Mouse (Mus musculus) hindbrain, postnatal 0 days (tissue): Measurements from ENCODE around the gene Dcaf8. TPM values are rescaled to one million over a fixed set of nuclear protein-coding genes. Genes with fewer than 3 reads are reported as not detected.

ENCODE experiments used
- ATAC-seq: fragments of 200-750 bp; cut with Nextera tagmentation; 2 replicates; pipeline ENCODE4 v1.8.0; 2017; ENCODE audit warnings: mild to moderate bottlenecking, moderate TSS enrichment, moderate library complexity
- DNase-seq: peaks from one replicate; pipeline ENCODE4 v3.0.0-alpha.2; 2015; ENCODE audit warnings: low spot score
- H3K27ac ChIP-seq: fragments of 300-500 bp; sonication (generic); 2 replicates; pipeline ENCODE4 v1.5.1; 2014; ENCODE audit warnings: mild to moderate bottlenecking
- H3K27me3 ChIP-seq: fragments of 300-500 bp; sonication (generic); 2 replicates; pipeline ENCODE4 v1.6.1; 2014; ENCODE audit warnings: low read length, mixed read lengths; ENCODE audit not compliant: insufficient read depth
- H3K36me3 ChIP-seq: fragments of 300-500 bp; sonication (generic); 2 replicates; pipeline ENCODE4 v1.6.1; 2014; ENCODE audit warnings: low read length, mixed read lengths; ENCODE audit not compliant: insufficient read depth
- H3K4me1 ChIP-seq: fragments of 300-500 bp; sonication (generic); 2 replicates; pipeline ENCODE4 v1.6.1; 2014; ENCODE audit warnings: antibody characterized with exemption, low read length, mixed read lengths; ENCODE audit not compliant: insufficient read depth
- H3K4me2 ChIP-seq: fragments of 300-500 bp; sonication (generic); 2 replicates; pipeline ENCODE4 v1.6.1; 2014; ENCODE audit warnings: low read depth, mild to moderate bottlenecking, low read length, moderate library complexity, mixed read lengths
- H3K4me3 ChIP-seq: fragments of 300-500 bp; sonication (generic); 2 replicates; pipeline ENCODE4 v1.5.1; 2014; ENCODE audit warnings: low read length
- H3K9ac ChIP-seq: fragments of 300-500 bp; sonication (generic); replicated peaks from 2 replicates; pipeline ENCODE4 v1.6.1; 2014; ENCODE audit warnings: mild to moderate bottlenecking, low read length, moderate library complexity, mixed read lengths
- H3K9me3 ChIP-seq: fragments of 300-500 bp; sonication (generic); 2 replicates; pipeline ENCODE4 v1.6.1; 2016; ENCODE audit warnings: low read length, mixed read lengths
- CTCF ChIP-seq: IDR thresholded peaks from 2 replicates; pipeline ENCODE4 v1.5.1; 2016; ENCODE audit warnings: antibody characterized with exemption, control low read depth, low read depth
- whole genome bisulfite sequencing: fragments of 180-500 bp; shearing (Covaris S2); extraction: QIAGEN DNeasy Blood & Tissue Kit; methylation state at CpG from one replicate; pipeline ENCODE4 v1.1.7; 2014; 5-methylcytosine and 5-hydroxymethylcytosine counted together
- polyA plus RNA-seq: library from polyadenylated mRNA; unstranded; fragments of >200 nt; fragmentation: Nextera tagmentation; extraction: Ambion mirVana; gene quantifications from 2 replicates; pipeline ENCODE4 v1.2.1, GENCODE M21; 2015
- total RNA-seq: library from RNA; depleted of rRNA; stranded (reverse); fragments of >200 nt; gene quantifications from 2 replicates; pipeline ENCODE4 v1.2.3, GENCODE M21; 2014

Gene Dcaf8
- total and polyA plus RNA-seq, 2 experiments from 2014 or later = 73.0 to 73.1 TPM

GRCm38 (mm10) chr1:172129108-172129507 lies 18.8 kb upstream of the Dcaf8 start:
- Histone ChIP-seq H3K9me3 (no peaks in the 10 kb centered on the region), H3K9ac (no peak overlapping the region), H3K4me1 (peaks cover 6% of the 10 kb centered on the region), H3K27me3 (no peaks in the 10 kb centered on the region), H3K36me3 (peaks cover 39% of the 10 kb centered on the region), H3K4me3 (no peak overlapping the region), H3K27ac (no peak overlapping the region), H3K4me2 (no peak overlapping the region)
- DNase-seq (peak; percentile 62), ATAC-seq (no peak)
- TF ChIP-seq CTCF = peak; percentile 58
- 63% methylated on average over 2 of the region's 2 CpGs for WGBS

GRCm38 (mm10) chr1:172129780-172130179 lies 18.1 kb upstream of the Dcaf8 start:
- 93% methylated on average over 5 of the region's 5 CpGs for WGBS
- Histone ChIP-seq H3K4me3 (no peak overlapping the region), H3K9ac (no peak overlapping the region), H3K4me1 (peaks cover 6% of the 10 kb centered on the region), H3K27ac (no peak overlapping the region), H3K4me2 (no peak overlapping the region), H3K27me3 (no peaks in the 10 kb centered on the region), H3K36me3 (peaks cover 46% of the 10 kb centered on the region), H3K9me3 (no peaks in the 10 kb centered on the region)
- ATAC-seq (no peak), DNase-seq (no peak)
- no peak for TF ChIP-seq CTCF

GRCm38 (mm10) chr1:172132319-172132718 lies 15.6 kb upstream of the Dcaf8 start:
- no peak overlapping the region for H3K27ac ChIP-seq
- DNase-seq (no peak), ATAC-seq (no peak; the same call in 1 of the 2 replicates)
- peaks cover 5% of the 10 kb centered on the region for H3K4me1 ChIP-seq
- peaks cover 52% of the 10 kb centered on the region for H3K36me3 ChIP-seq
- no peak overlapping the region for H3K4me2 ChIP-seq
- TF ChIP-seq CTCF = no peak
- H3K9me3 ChIP-seq = no peaks in the 10 kb centered on the region
- H3K4me3 ChIP-seq = no peak overlapping the region
- no peaks in the 10 kb centered on the region for H3K27me3 ChIP-seq
- H3K9ac ChIP-seq = no peak overlapping the region
- WGBS = 82% methylated on average over 7 of the region's 7 CpGs

- DNase-seq (no peak), ATAC-seq (no peak)
- 94% methylated on average over 7 of the region's 7 CpGs for WGBS
Observed at GRCm38 (mm10) chr1:172133535-172133934, 14.3 kb upstream of the Dcaf8 start.

GRCm38 (mm10) chr1:172134072-172134471 lies 13.8 kb upstream of the Dcaf8 start:
- no peak overlapping the region for H3K4me3 ChIP-seq
- H3K9me3 ChIP-seq = no peaks in the 10 kb centered on the region
- DNase-seq (no peak), ATAC-seq (no peak)
- H3K36me3 ChIP-seq = peaks cover 52% of the 10 kb centered on the region
- no peak overlapping the region for H3K27ac ChIP-seq
- H3K4me2 ChIP-seq = no peak overlapping the region
- 89% methylated on average over 4 of the region's 4 CpGs for WGBS
- H3K9ac ChIP-seq = no peak overlapping the region
- no peaks in the 10 kb centered on the region for H3K27me3 ChIP-seq
- no peaks in the 10 kb centered on the region for H3K4me1 ChIP-seq
- no peak for TF ChIP-seq CTCF

More at GRCm38 (mm10) chr1:172133535-172133934, 14.3 kb upstream of the Dcaf8 start:
- H3K9me3 ChIP-seq = no peaks in the 10 kb centered on the region
- H3K27me3 ChIP-seq = no peaks in the 10 kb centered on the region
- no peak overlapping the region for H3K27ac ChIP-seq
- no peaks in the 10 kb centered on the region for H3K4me1 ChIP-seq
- H3K9ac ChIP-seq = no peak overlapping the region
- no peak for TF ChIP-seq CTCF
- H3K4me2 ChIP-seq = no peak overlapping the region
- H3K4me3 ChIP-seq = no peak overlapping the region
- H3K36me3 ChIP-seq = peaks cover 52% of the 10 kb centered on the region

GRCm38 (mm10) chr1:172140160-172140559 lies 7.7 kb upstream of the Dcaf8 start:
- TF ChIP-seq CTCF = no peak
- no peak for ATAC-seq

GRCm38 (mm10) chr1:172140825-172141224 lies 7.1 kb upstream of the Dcaf8 start:
- Histone ChIP-seq H3K27me3 (no peaks in the 10 kb centered on the region), H3K27ac (no peak overlapping the region), H3K4me1 (no peaks in the 10 kb centered on the region), H3K9me3 (no peaks in the 10 kb centered on the region), H3K36me3 (no peaks in the 10 kb centered on the region), H3K9ac (no peak overlapping the region), H3K4me3 (no peak overlapping the region), H3K4me2 (no peak overlapping the region)
- no peak for ATAC-seq
- TF ChIP-seq CTCF = no peak
- WGBS = 83% methylated on average over 1 of the region's 1 CpGs
- DNase-seq = no peak

More at GRCm38 (mm10) chr1:172140160-172140559, 7.7 kb upstream of the Dcaf8 start:
- DNase-seq = no peak
- H3K4me3 ChIP-seq = no peak overlapping the region
- peaks cover 2% of the 10 kb centered on the region; the same call in 1 of the 2 replicates for H3K36me3 ChIP-seq
- WGBS = 82% methylated on average over 2 of the region's 2 CpGs
- H3K9me3 ChIP-seq = no peaks in the 10 kb centered on the region
- no peak overlapping the region for H3K4me2 ChIP-seq
- H3K9ac ChIP-seq = no peak overlapping the region
- H3K27me3 ChIP-seq = no peaks in the 10 kb centered on the region
- H3K27ac ChIP-seq = no peak overlapping the region
- no peaks in the 10 kb centered on the region for H3K4me1 ChIP-seq
